32 mouse cellular contexts compared by ENCODE assay signal in the genomic region with DNA sequence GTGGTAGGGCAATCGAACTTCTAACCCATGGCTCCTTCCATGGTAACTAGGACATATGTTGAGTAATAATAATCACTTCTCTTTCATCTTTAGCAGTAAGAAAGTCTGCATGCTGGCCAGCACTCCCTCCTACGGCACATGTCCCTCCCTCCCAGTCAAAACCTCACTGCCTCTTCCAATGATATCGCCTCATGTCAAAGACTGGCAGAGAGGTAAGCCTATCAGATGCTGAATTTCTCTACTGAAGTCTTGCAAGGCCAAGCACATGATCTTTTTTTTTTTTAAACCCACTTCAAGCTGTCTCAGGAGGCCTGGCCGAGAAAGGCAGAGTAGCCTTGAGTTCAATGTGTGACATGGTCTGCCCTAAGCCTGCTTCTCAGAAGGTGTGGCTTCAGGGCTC.
DNase-seq lines count a peak whose midpoint lies in the region; ATAC-seq and TF ChIP-seq lines count a peak whose summit lies in the region.
"Had no signal": no experiment of that assay in that cellular context is flagged by ENCODE, and none has a peak within 500 bp of the region (broad histone marks: within the 10 kb centered on the region; RNA-seq: fewer than 3 reads in every experiment).

No protein-coding gene starts in this region.

- dilution Hi-C loops in CH12.LX (cut with MboI; ENCODE audit: extremely low pct_ligation_motif_present, extremely low pct_unique_long_range_greater_than_20kb, low sequenced_read_pairs), result no loop called here

- H3K4me2 ChIP-seq in midbrain, embryonic 13.5 days (replicated peaks), result no peak overlapping the region
- H3K4me2 ChIP-seq in midbrain, embryonic 11.5 days, result no peak overlapping the region
- H3K4me2 ChIP-seq in CH12.LX (ENCODE audit: insufficient read depth, low read depth, poor library complexity, severe bottlenecking), result no peak overlapping the region
- no peak overlapping the region for H3K4me2 ChIP-seq in hindbrain, embryonic 15.5 days
- H3K4me2 ChIP-seq: embryonic facial prominence, embryonic 12.5 days; forebrain, embryonic 15.5 days; heart, embryonic 12.5 days; limb, embryonic 12.5 days; liver, embryonic 12.5 days had no signal

- H3K9ac ChIP-seq in midbrain, embryonic 13.5 days (replicated peaks), result no peak overlapping the region
- H3K9ac ChIP-seq in midbrain, embryonic 11.5 days (ENCODE audit: low read length), result no peak overlapping the region
- no peak overlapping the region for H3K9ac ChIP-seq in CH12.LX (ENCODE audit: insufficient read depth, low read depth)
- H3K9ac ChIP-seq in hindbrain, embryonic 15.5 days, result no peak overlapping the region
- H3K9ac ChIP-seq: embryonic facial prominence, embryonic 12.5 days; forebrain, embryonic 15.5 days; heart, embryonic 12.5 days; limb, embryonic 12.5 days; liver, embryonic 12.5 days; liver, postnatal 0 days had no signal

- no peak for TF ChIP-seq RAD21 in CH12.LX (IDR thresholded peaks at IDR 0.05; ENCODE audit: low read depth, low read length)

- no peak for TF ChIP-seq POLR2A in CH12.LX (IDR thresholded peaks at IDR 0.05; ENCODE audit: low read depth, low read length)

- TF ChIP-seq CTCF in CH12.LX (conservative IDR thresholded peaks at IDR 0.05 in 1 of 2, IDR thresholded peaks at IDR 0.05 in 1 of 2; ENCODE audit: low read depth in 2 of 2, low read length in 2 of 2), result no peak

- no peak for TF ChIP-seq EP300 in CH12.LX (IDR thresholded peaks at IDR 0.05; ENCODE audit: low read length)

- H3K36me3 ChIP-seq in midbrain, embryonic 13.5 days, result no peaks in the 10 kb centered on the region
- no peaks in the 10 kb centered on the region for H3K36me3 ChIP-seq in midbrain, embryonic 11.5 days (ENCODE audit: control insufficient read depth, insufficient read depth, low read length)
- H3K36me3 ChIP-seq in CH12.LX (replicated peaks in 1 of 2; ENCODE audit: control insufficient read depth in 1 of 2, insufficient read depth in 1 of 2, low read length in 1 of 2), result no peaks in the 10 kb centered on the region
- H3K36me3 ChIP-seq in hindbrain, embryonic 15.5 days, result no peaks in the 10 kb centered on the region
- no peaks in the 10 kb centered on the region for H3K36me3 ChIP-seq in forebrain, embryonic 10.5 days (replicated peaks)
- H3K36me3 ChIP-seq: embryonic facial prominence, embryonic 12.5 days; forebrain, embryonic 15.5 days; G1E; heart, embryonic 12.5 days; limb, embryonic 12.5 days; liver, embryonic 12.5 days had no signal

- H3K27me3 ChIP-seq in midbrain, embryonic 13.5 days, result no peaks in the 10 kb centered on the region
- H3K27me3 ChIP-seq in midbrain, embryonic 11.5 days (ENCODE audit: control insufficient read depth, insufficient read depth, low read length), result no peaks in the 10 kb centered on the region
- H3K27me3 ChIP-seq in CH12.LX (replicated peaks), result no peaks in the 10 kb centered on the region
- no peaks in the 10 kb centered on the region for H3K27me3 ChIP-seq in hindbrain, embryonic 15.5 days
- no peaks in the 10 kb centered on the region for H3K27me3 ChIP-seq in forebrain, embryonic 10.5 days (ENCODE audit: poor library complexity, severe bottlenecking)
- H3K27me3 ChIP-seq: embryonic facial prominence, embryonic 12.5 days; forebrain, embryonic 15.5 days; heart, embryonic 12.5 days; limb, embryonic 12.5 days had no signal

- in situ Hi-C loops in CH12.LX (cut with MboI; ENCODE audit: low pct_ligation_motif_present, low pct_unique_long_range_greater_than_20kb, low sequenced_read_pairs), result no loop called here

- 0 out of 2 replicates have a peak, but pooled peaks have one; percentile 44 for ATAC-seq in midbrain, embryonic 13.5 days
- ATAC-seq in midbrain, embryonic 11.5 days (ENCODE audit: low FRiP score), result no peak
- ATAC-seq in hindbrain, embryonic 15.5 days (ENCODE audit: low FRiP score, low read depth), result 0 out of 2 replicates have a peak, but pooled peaks have one; percentile 46
- ATAC-seq: forebrain, embryonic 15.5 days; liver, embryonic 12.5 days; liver, postnatal 0 days had no signal

- 86% methylated on average over 4 of the region's 4 CpGs for WGBS in midbrain, embryonic 13.5 days
- WGBS in midbrain, embryonic 11.5 days, result 86% methylated on average over 4 of the region's 4 CpGs
- 81% methylated on average over 4 of the region's 4 CpGs for WGBS in hindbrain, embryonic 15.5 days
- WGBS in forebrain, embryonic 10.5 days, result 87% methylated on average over 4 of the region's 4 CpGs

- H3K27ac ChIP-seq in midbrain, embryonic 13.5 days, result no peak overlapping the region
- H3K27ac ChIP-seq in midbrain, embryonic 11.5 days (ENCODE audit: low read depth, low read length), result no peak overlapping the region
- no peak overlapping the region for H3K27ac ChIP-seq in CH12.LX (ENCODE audit: insufficient read depth, low read depth)
- H3K27ac ChIP-seq in hindbrain, embryonic 15.5 days (replicated peaks), result no peak overlapping the region; the same call in 1 of the 2 replicates
- H3K27ac ChIP-seq in forebrain, embryonic 10.5 days, result no peak overlapping the region
- H3K27ac ChIP-seq: embryonic facial prominence, embryonic 12.5 days; forebrain, embryonic 15.5 days; gastrocnemius, adult 2 months; heart, adult 2 months; layer of hippocampus, adult 2 months; left cerebral cortex, adult 2 months; limb, embryonic 12.5 days; liver, embryonic 12.5 days; stomach, postnatal 0 days had no signal

- DNase-seq in adrenal gland, postnatal 14 days, result peak; percentile 24
- DNase-seq in adrenal gland, postnatal 25 days, result no peak
- no peak for DNase-seq in midbrain, embryonic 11.5 days (ENCODE audit: low spot score, missing footprints)
- DNase-seq in CH12.LX (ENCODE audit: extremely low read depth), result no peak
- no peak for DNase-seq in frontal cortex, adult 2 months (ENCODE audit: extremely low spot score in 1 of 2, low spot score in 1 of 2)
- DNase-seq in forebrain, embryonic 10.5 days (ENCODE audit: extremely low spot score, low spot score), result no peak
- DNase-seq: adrenal gland, postnatal 36 days; cerebellum, adult 11 months; cerebellum, adult 9-11 months; embryo, embryonic 11 days; gastrocnemius, adult 2 months; heart, adult 2 months; heart, postnatal 4 days; kidney, adult 18-20 months; kidney, postnatal 36 days; liver, postnatal 0 days; lung, postnatal 4 days; right cerebral cortex, postnatal 4 days; thymus, adult 18-20 months; thymus, postnatal 25 days had no signal

- H3K4me3 ChIP-seq in midbrain, embryonic 13.5 days (replicated peaks), result no peak overlapping the region
- H3K4me3 ChIP-seq in midbrain, embryonic 11.5 days (ENCODE audit: low read depth, low read length), result no peak overlapping the region
- no peak overlapping the region for H3K4me3 ChIP-seq in CH12.LX (replicated peaks in 1 of 3; ENCODE audit: low read depth in 2 of 3, low read length in 2 of 3, poor library complexity in 1 of 3)
- no peak overlapping the region for H3K4me3 ChIP-seq in hindbrain, embryonic 15.5 days
- no peak overlapping the region for H3K4me3 ChIP-seq in forebrain, embryonic 10.5 days
- H3K4me3 ChIP-seq: embryonic facial prominence, embryonic 12.5 days; forebrain, embryonic 15.5 days; gastrocnemius, adult 2 months; heart, adult 2 months; heart, embryonic 12.5 days; layer of hippocampus, adult 2 months; left cerebral cortex, adult 2 months; limb, embryonic 12.5 days; liver, embryonic 12.5 days; megakaryocyte, embryonic 14.5 days had no signal

- H3K9me3 ChIP-seq in midbrain, embryonic 13.5 days, result no peaks in the 10 kb centered on the region
- H3K9me3 ChIP-seq in midbrain, embryonic 11.5 days (ENCODE audit: control insufficient read depth, low read length), result no peaks in the 10 kb centered on the region
- H3K9me3 ChIP-seq in CH12.LX (replicated peaks; ENCODE audit: low read length), result no peaks in the 10 kb centered on the region
- no peaks in the 10 kb centered on the region for H3K9me3 ChIP-seq in hindbrain, embryonic 15.5 days
- H3K9me3 ChIP-seq in forebrain, embryonic 10.5 days, result no peaks in the 10 kb centered on the region
- H3K9me3 ChIP-seq: embryonic facial prominence, embryonic 12.5 days; forebrain, embryonic 15.5 days; heart, embryonic 12.5 days; limb, embryonic 12.5 days; liver, embryonic 12.5 days; megakaryocyte, embryonic 14.5 days had no signal

- no peaks in the 10 kb centered on the region for H3K79me2 ChIP-seq in CH12.LX (replicated peaks; ENCODE audit: control insufficient read depth, extremely low read depth, insufficient read depth, poor library complexity, severe bottlenecking)

- H3K4me1 ChIP-seq in midbrain, embryonic 13.5 days (replicated peaks), result peaks cover 26% of the 10 kb centered on the region
- peaks cover 12% of the 10 kb centered on the region for H3K4me1 ChIP-seq in midbrain, embryonic 11.5 days (ENCODE audit: control insufficient read depth, insufficient read depth, low read length)
- no peaks in the 10 kb centered on the region for H3K4me1 ChIP-seq in CH12.LX (ENCODE audit: control insufficient read depth in 1 of 2, insufficient read depth in 2 of 2)
- peaks cover 13% of the 10 kb centered on the region for H3K4me1 ChIP-seq in hindbrain, embryonic 15.5 days (replicated peaks)
- peaks cover 22% of the 10 kb centered on the region for H3K4me1 ChIP-seq in forebrain, embryonic 10.5 days
- H3K4me1 ChIP-seq: liver, embryonic 12.5 days; megakaryocyte, embryonic 14.5 days had no signal

TF ChIP-seq in CH12.LX, 34 proteins besides CTCF, POLR2A, EP300 and RAD21:
- TF ChIP-seq CHD2 (IDR thresholded peaks at IDR 0.05; ENCODE audit: low read length) (peak; percentile 46; the same call in 1 of the 2 replicates), ZNF384 (IDR thresholded peaks at IDR 0.05; ENCODE audit: low read depth, low read length) (peak; percentile 80), ELF1 (IDR thresholded peaks at IDR 0.05; ENCODE audit: low read depth, low read length) (no peak), NRF1 (IDR thresholded peaks at IDR 0.05; ENCODE audit: low read depth, low read length) (no peak), SMC3 (IDR thresholded peaks at IDR 0.05; ENCODE audit: low read depth, low read length) (no peak), PAX5 (IDR thresholded peaks at IDR 0.05; ENCODE audit: low read length) (no peak)
